In the genomic region with DNA sequence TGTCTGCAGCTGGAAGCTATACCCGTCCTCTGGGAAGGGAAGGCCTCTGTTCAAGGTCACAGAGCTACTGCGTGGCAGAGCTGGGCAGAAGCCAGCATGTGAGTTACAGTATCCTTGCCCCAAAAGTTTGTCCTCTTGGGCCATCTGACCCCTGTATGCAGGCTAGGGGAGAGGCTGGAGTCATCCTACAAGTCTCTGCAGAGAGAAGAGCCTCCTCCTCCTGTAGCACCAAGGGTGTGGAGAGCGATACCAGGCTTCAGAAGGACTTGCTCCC, we compare ENCODE assay signal across 20 mouse cellular contexts. TPM values are rescaled to one million over a fixed set of nuclear protein-coding genes. Genes with fewer than 3 reads are reported as not detected.
DNase-seq lines count a peak whose midpoint lies in the region; ATAC-seq and TF ChIP-seq lines count a peak whose summit lies in the region.
"Had no signal": no experiment of that assay in that cellular context is flagged by ENCODE, and none has a peak within 500 bp of the region (broad histone marks: within the 10 kb centered on the region; RNA-seq: fewer than 3 reads in every experiment).

No protein-coding gene starts in this region.

- 30% methylated on average over 3 of the region's 3 CpGs for WGBS in heart, embryonic 15.5 days
- WGBS in stomach, embryonic 16.5 days: 61% methylated on average over 3 of the region's 3 CpGs
- WGBS in stomach, postnatal 0 days: 39% methylated on average over 3 of the region's 3 CpGs

- H3K4me2 ChIP-seq in heart, embryonic 15.5 days: no peak overlapping the region
- no peak overlapping the region for H3K4me2 ChIP-seq in stomach, embryonic 16.5 days (ENCODE audit: low read depth, low read length)
- no peak overlapping the region for H3K4me2 ChIP-seq in stomach, postnatal 0 days (replicated peaks; ENCODE audit: low read depth)
- H3K4me2 ChIP-seq: embryonic facial prominence, embryonic 12.5 days; hindbrain, embryonic 14.5 days; liver, embryonic 11.5 days had no signal

- no peaks in the 10 kb centered on the region for H3K27me3 ChIP-seq in heart, embryonic 15.5 days
- H3K27me3 ChIP-seq in stomach, embryonic 16.5 days (ENCODE audit: control insufficient read depth, insufficient read depth, low read length): no peaks in the 10 kb centered on the region
- H3K27me3 ChIP-seq in stomach, postnatal 0 days (ENCODE audit: control insufficient read depth, insufficient read depth, low read length): no peaks in the 10 kb centered on the region
- H3K27me3 ChIP-seq: embryonic facial prominence, embryonic 12.5 days had no signal

- no peaks in the 10 kb centered on the region for H3K9me3 ChIP-seq in heart, embryonic 15.5 days (replicated peaks)
- H3K9me3 ChIP-seq in stomach, embryonic 16.5 days (replicated peaks; ENCODE audit: control insufficient read depth, low read length): no peaks in the 10 kb centered on the region
- no peaks in the 10 kb centered on the region for H3K9me3 ChIP-seq in stomach, postnatal 0 days (ENCODE audit: control insufficient read depth, low read length)
- H3K9me3 ChIP-seq: embryonic facial prominence, embryonic 12.5 days had no signal

- H3K36me3 ChIP-seq in heart, embryonic 15.5 days: no peaks in the 10 kb centered on the region
- H3K36me3 ChIP-seq in stomach, embryonic 16.5 days (ENCODE audit: control insufficient read depth, insufficient read depth, low read length): no peaks in the 10 kb centered on the region
- no peaks in the 10 kb centered on the region for H3K36me3 ChIP-seq in stomach, postnatal 0 days (ENCODE audit: control insufficient read depth, insufficient read depth, low read length)
- H3K36me3 ChIP-seq: embryonic facial prominence, embryonic 12.5 days had no signal

- no peak for DNase-seq in heart, adult 9 months (ENCODE audit: low spot score in 2 of 2)
- DNase-seq in stomach, postnatal 0 days (ENCODE audit: low spot score): no peak
- peak; percentile 78 to 83 for DNase-seq in adrenal gland, postnatal 36 days
- DNase-seq in cerebellum, adult 9-11 months: no peak
- no peak for DNase-seq in B cell, adult 2 months
- DNase-seq: cerebellum, adult 11 months; kidney, adult 8-10 months; kidney, postnatal 36 days; right cerebral cortex, adult 18-20 months had no signal

- TF ChIP-seq CTCF in stomach, postnatal 0 days (IDR thresholded peaks at IDR 0.05; ENCODE audit: low read depth): no peak

- no peak for ATAC-seq in heart, embryonic 15.5 days (replicated peaks; ENCODE audit: insufficient number of reproducible peaks, insufficient read depth, low FRiP score, low read depth)
- no peak for ATAC-seq in stomach, embryonic 16.5 days (ENCODE audit: insufficient read depth, low FRiP score)
- no peak for ATAC-seq in stomach, postnatal 0 days (ENCODE audit: low FRiP score, low TSS enrichment)
- ATAC-seq: CD4-positive, CD25-positive, alpha-beta regulatory T cell, adult 4 months had no signal

- 0 out of 2 replicates have a peak overlapping the region, but pooled peaks have one; percentile 10 for H3K9ac ChIP-seq in heart, embryonic 15.5 days
- H3K9ac ChIP-seq in stomach, embryonic 16.5 days (ENCODE audit: low read length): 0 out of 2 replicates have a peak overlapping the region, but pooled peaks have one; percentile 2
- no peak overlapping the region for H3K9ac ChIP-seq in stomach, postnatal 0 days (ENCODE audit: low read length)
- H3K9ac ChIP-seq: embryonic facial prominence, embryonic 12.5 days; hindbrain, embryonic 14.5 days had no signal

- no peak for TF ChIP-seq EP300 in stomach, postnatal 0 days (optimal IDR thresholded peaks at IDR 0.05)

- no peak overlapping the region for H3K4me3 ChIP-seq in heart, embryonic 15.5 days
- no peak overlapping the region for H3K4me3 ChIP-seq in stomach, embryonic 16.5 days (replicated peaks; ENCODE audit: low read length)
- no peak overlapping the region for H3K4me3 ChIP-seq in stomach, postnatal 0 days (ENCODE audit: low read depth, low read length)
- H3K4me3 ChIP-seq: embryonic facial prominence, embryonic 12.5 days had no signal

- peaks cover 51% of the 10 kb centered on the region for H3K4me1 ChIP-seq in heart, embryonic 15.5 days (replicated peaks)
- H3K4me1 ChIP-seq in stomach, embryonic 16.5 days (ENCODE audit: control insufficient read depth, insufficient read depth, low read length): peaks cover 5% of the 10 kb centered on the region; the same call in 1 of the 2 replicates
- no peaks in the 10 kb centered on the region for H3K4me1 ChIP-seq in stomach, postnatal 0 days (replicated peaks; ENCODE audit: control insufficient read depth, insufficient read depth)

- H3K27ac ChIP-seq in heart, embryonic 15.5 days: peak overlapping the region; percentile 84
- H3K27ac ChIP-seq in stomach, embryonic 16.5 days (ENCODE audit: low read length): no peak overlapping the region
- no peak overlapping the region for H3K27ac ChIP-seq in stomach, postnatal 0 days (replicated peaks)
- H3K27ac ChIP-seq: embryonic facial prominence, embryonic 12.5 days; hindbrain, embryonic 14.5 days had no signal

RNA-seq across cellular contexts. Expression of a gene that starts 7.8 kb away (rescaled TPM):
- 0.30 and 0.31 TPM in 2 replicates for polyA plus RNA-seq in heart, embryonic 15.5 days (2015; fragmentation: Nextera tagmentation; extraction: Ambion mirVana)
- polyA plus RNA-seq in stomach, embryonic 16.5 days (2015; fragmentation: Nextera tagmentation; extraction: Ambion mirVana): not detected in 2 replicates
- not detected in 2 replicates for polyA plus RNA-seq in stomach, postnatal 0 days (2015; fragmentation: Nextera tagmentation; extraction: Ambion mirVana)
- 1 to 10 TPM in 1 of 2 experiments, under 1 TPM in 1; 0.86 to 1.3 TPM for total RNA-seq in adrenal gland, postnatal 36 days (2021)
- total RNA-seq: gastrocnemius, postnatal 4 days; MEL had no signal
- polyA plus RNA-seq: CD4-positive, CD25-positive, alpha-beta regulatory T cell, adult 4 months; hindbrain, embryonic 14.5 days; lung, embryonic 16.5 days; neural tube, embryonic 14.5 days; urinary bladder, adult 2 months had no signal

Comparison
In these comparisons a context has a peak if more than half of its experiments do, and no peak if none do; other contexts are left out.
1. DNase-seq: peak in adrenal gland, postnatal 36 days (2 of 2); none in heart, adult 9 months (0 of 2), stomach, postnatal 0 days (single experiment), cerebellum, adult 9-11 months (single experiment) and B cell, adult 2 months (0 of 2).